Mouse (Mus musculus) embryonic facial prominence, embryonic 11.5 days (tissue): ENCODE data around the gene Gm44790. TPM values are rescaled to one million over a fixed set of nuclear protein-coding genes. Genes with fewer than 3 reads are reported as not detected.

Experiments
- ATAC-seq: fragments of 200-750 bp; cut with Nextera tagmentation; replicated peaks from 2 replicates; pipeline ENCODE4 v1.8.0; 2017; ENCODE audit warnings: low read depth; ENCODE audit not compliant: insufficient number of reproducible peaks, low FRiP score, low TSS enrichment
- DNase-seq: peaks from one replicate; pipeline ENCODE4 v3.0.0-alpha.2; 2015; ENCODE audit warnings: low spot score
- H3K27ac ChIP-seq: fragments of 300-500 bp; sonication (generic); replicated peaks from 2 replicates; pipeline ENCODE4 v1.5.1; 2014; ENCODE audit warnings: mild to moderate bottlenecking, low read depth, low read length, control low read depth
- H3K27me3 ChIP-seq: fragments of 300-500 bp; sonication (generic); 2 replicates; pipeline ENCODE4 v1.6.1; 2014; ENCODE audit warnings: mild to moderate bottlenecking, low read length, moderate library complexity, mixed read lengths; ENCODE audit not compliant: control insufficient read depth, insufficient read depth
- H3K36me3 ChIP-seq: fragments of 300-500 bp; sonication (generic); replicated peaks from 2 replicates; pipeline ENCODE4 v1.6.1; 2014; ENCODE audit warnings: low read depth, mild to moderate bottlenecking, low read length, moderate library complexity, mixed read lengths; ENCODE audit not compliant: control insufficient read depth, insufficient read depth
- H3K4me1 ChIP-seq: fragments of 300-500 bp; sonication (generic); 2 replicates; pipeline ENCODE4 v1.6.1; 2014; ENCODE audit warnings: low read length, mixed read lengths; ENCODE audit not compliant: control insufficient read depth, insufficient read depth
- H3K4me2 ChIP-seq: fragments of 300-500 bp; sonication (generic); 2 replicates; pipeline ENCODE4 v1.6.1; 2014; ENCODE audit warnings: low read depth, mild to moderate bottlenecking, control low read depth, low read length, moderate library complexity
- H3K4me3 ChIP-seq: fragments of 300-500 bp; sonication (generic); 2 replicates; pipeline ENCODE4 v1.5.1; 2014; ENCODE audit warnings: low read depth, low read length, control low read depth
- H3K9ac ChIP-seq: fragments of 300-500 bp; sonication (generic); replicated peaks from 2 replicates; pipeline ENCODE4 v1.6.1; 2014; ENCODE audit warnings: mild to moderate bottlenecking, control low read depth, low read length
- H3K9me3 ChIP-seq: fragments of 300-500 bp; sonication (generic); replicated peaks from 2 replicates; pipeline ENCODE4 v1.6.1; 2016; ENCODE audit warnings: mild to moderate bottlenecking, low read length, inconsistent platforms, mixed read lengths; ENCODE audit not compliant: control insufficient read depth
- WGBS: fragments of 180-500 bp; shearing (Covaris S2); extraction: QIAGEN DNeasy Blood & Tissue Kit; methylation state at CpG from one replicate; pipeline ENCODE4 v1.1.7; 2014; 5-methylcytosine and 5-hydroxymethylcytosine counted together
- polyA plus RNA-seq: library from polyadenylated mRNA; unstranded; fragments of >200 nt; fragmentation: Nextera tagmentation; extraction: Ambion mirVana; gene quantifications from 2 replicates; pipeline ENCODE4 v1.2.1, GENCODE M21; 2014

Gene Gm44790
- polyA plus RNA-seq, 1 experiment from 2014 or later: not detected

- peak; percentile 47 for DNase-seq
- Histone ChIP-seq H3K4me2 (peak overlapping the region; percentile 32; the same call in 1 of the 2 replicates), H3K27ac (peak overlapping the region; percentile 99), H3K27me3 (no peaks in the 10 kb centered on the region), H3K9ac (peak overlapping the region; percentile 95), H3K9me3 (no peaks in the 10 kb centered on the region), H3K36me3 (no peaks in the 10 kb centered on the region), H3K4me1 (no peaks in the 10 kb centered on the region), H3K4me3 (peak overlapping the region; percentile 61)
- no peak for ATAC-seq
- under 1% methylated on average over 11 of the region's 11 CpGs for WGBS
Observed at GRCm38 (mm10) chr6:86404996-86405395, 21.5 kb upstream of the Gm44790 start.

GRCm38 (mm10) chr6:86406306-86406705 lies 20.2 kb upstream of the Gm44790 start:
- Histone ChIP-seq H3K4me1 (no peaks in the 10 kb centered on the region), H3K27me3 (no peaks in the 10 kb centered on the region), H3K4me2 (peak overlapping the region; percentile 19; the same call in 1 of the 2 replicates), H3K4me3 (no peak overlapping the region), H3K27ac (no peak overlapping the region), H3K9ac (no peak overlapping the region), H3K36me3 (no peaks in the 10 kb centered on the region), H3K9me3 (no peaks in the 10 kb centered on the region)
- ATAC-seq (no peak), DNase-seq (no peak)

- DNase-seq (no peak), ATAC-seq (no peak)
- Histone ChIP-seq H3K36me3 (peaks cover 12% of the 10 kb centered on the region), H3K9ac (no peak overlapping the region), H3K4me2 (no peak overlapping the region), H3K4me3 (no peak overlapping the region), H3K4me1 (no peaks in the 10 kb centered on the region), H3K27ac (no peak overlapping the region), H3K27me3 (no peaks in the 10 kb centered on the region), H3K9me3 (no peaks in the 10 kb centered on the region)
- 94% methylated on average over 6 of the region's 6 CpGs for WGBS
Observed at GRCm38 (mm10) chr6:86418711-86419110, 7.7 kb upstream of the Gm44790 start.

- 86% methylated on average over 3 of the region's 3 CpGs for WGBS
- no peak overlapping the region for H3K4me2 ChIP-seq
- no peak for DNase-seq
- H3K4me1 ChIP-seq: no peaks in the 10 kb centered on the region
- peaks cover 14% of the 10 kb centered on the region for H3K36me3 ChIP-seq
- no peak overlapping the region for H3K27ac ChIP-seq
- no peak overlapping the region for H3K9ac ChIP-seq
- no peaks in the 10 kb centered on the region for H3K9me3 ChIP-seq
- ATAC-seq: no peak
- no peak overlapping the region for H3K4me3 ChIP-seq
- no peaks in the 10 kb centered on the region for H3K27me3 ChIP-seq
Observed at GRCm38 (mm10) chr6:86419239-86419638, 7.2 kb upstream of the Gm44790 start.

DNA sequence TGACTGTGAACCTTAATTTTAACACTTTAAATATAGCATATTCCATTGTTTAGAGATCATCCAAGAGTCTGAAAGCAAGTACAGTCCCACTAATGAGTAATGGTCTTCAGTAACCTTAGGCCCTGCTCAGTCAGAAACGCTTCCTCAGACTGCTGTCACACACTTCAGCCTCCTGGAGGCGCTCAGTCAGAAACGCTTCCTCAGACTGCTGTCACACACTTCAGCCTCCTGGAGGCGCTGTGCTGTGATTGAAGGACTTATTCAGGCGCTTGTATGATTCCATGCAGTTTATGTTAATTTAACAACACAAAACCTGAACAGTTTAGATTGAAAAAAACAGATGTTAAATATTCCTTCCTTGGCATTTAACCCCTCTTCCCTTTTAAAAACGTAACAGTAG lies 6.0 kb upstream of the Gm44790 start:
- ATAC-seq (no peak), DNase-seq (peak; percentile 39)
- Histone ChIP-seq H3K4me3 (no peak overlapping the region), H3K9ac (no peak overlapping the region), H3K27ac (no peak overlapping the region), H3K27me3 (no peaks in the 10 kb centered on the region), H3K4me1 (no peaks in the 10 kb centered on the region), H3K36me3 (peaks cover 12% of the 10 kb centered on the region), H3K4me2 (no peak overlapping the region), H3K9me3 (no peaks in the 10 kb centered on the region)
- WGBS: 79% methylated on average over 6 of the region's 6 CpGs

- no peak overlapping the region for H3K4me3 ChIP-seq
- no peak overlapping the region for H3K27ac ChIP-seq
- 95% methylated on average over 3 of the region's 3 CpGs for WGBS
- H3K27me3 ChIP-seq: no peaks in the 10 kb centered on the region
- H3K4me1 ChIP-seq: no peaks in the 10 kb centered on the region
- H3K4me2 ChIP-seq: no peak overlapping the region
- no peak overlapping the region for H3K9ac ChIP-seq
- ATAC-seq (no peak), DNase-seq (no peak)
- no peaks in the 10 kb centered on the region for H3K9me3 ChIP-seq
- H3K36me3 ChIP-seq: peaks cover 15% of the 10 kb centered on the region
Observed at GRCm38 (mm10) chr6:86431531-86431930, 5.1 kb downstream of the Gm44790 start.

DNA sequence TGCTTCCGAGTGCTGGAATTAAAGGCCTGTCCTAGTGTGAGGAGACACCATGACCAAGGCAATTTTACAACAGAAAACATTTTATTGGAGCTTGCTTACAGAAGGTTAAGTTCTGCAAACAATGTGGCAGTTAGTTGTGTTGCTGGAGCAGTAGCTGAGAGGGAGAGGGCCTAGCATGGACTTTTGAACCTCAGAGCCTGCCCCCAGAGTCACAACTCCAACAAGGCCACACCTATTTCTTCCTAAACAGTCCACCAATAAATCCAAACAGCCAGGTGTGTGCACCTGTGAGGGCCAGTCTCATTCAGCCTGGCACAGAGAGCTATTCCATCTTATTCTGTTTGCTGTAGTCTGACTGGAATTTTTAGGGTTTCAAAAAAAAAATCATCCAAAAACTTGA lies 7.2 kb downstream of the Gm44790 start:
- no peak overlapping the region for H3K9ac ChIP-seq
- H3K4me1 ChIP-seq: no peaks in the 10 kb centered on the region
- peaks cover 6% of the 10 kb centered on the region for H3K36me3 ChIP-seq
- 84% methylated on average over 1 of the region's 1 CpGs for WGBS
- H3K27me3 ChIP-seq: no peaks in the 10 kb centered on the region
- ATAC-seq (no peak), DNase-seq (no peak)
- H3K9me3 ChIP-seq: no peaks in the 10 kb centered on the region
- no peak overlapping the region for H3K4me3 ChIP-seq
- no peak overlapping the region for H3K27ac ChIP-seq
- H3K4me2 ChIP-seq: no peak overlapping the region

GRCm38 (mm10) chr6:86437711-86438110 lies 11.3 kb downstream of the Gm44790 start:
- ATAC-seq: peak; percentile 53
- no peaks in the 10 kb centered on the region for H3K9me3 ChIP-seq
- H3K9ac ChIP-seq: peak overlapping the region; percentile 82
- 2% methylated on average over 14 of the region's 14 CpGs for WGBS
- no peaks in the 10 kb centered on the region for H3K4me1 ChIP-seq
- H3K4me3 ChIP-seq: peak overlapping the region; percentile 74
- H3K4me2 ChIP-seq: peak overlapping the region; percentile 50
- peak overlapping the region; percentile 53 for H3K27ac ChIP-seq
- no peaks in the 10 kb centered on the region for H3K36me3 ChIP-seq
- DNase-seq: peak; percentile 73
- H3K27me3 ChIP-seq: no peaks in the 10 kb centered on the region
